Mouse (Mus musculus): ENCODE measurements around the gene Fam186b.

DNA sequence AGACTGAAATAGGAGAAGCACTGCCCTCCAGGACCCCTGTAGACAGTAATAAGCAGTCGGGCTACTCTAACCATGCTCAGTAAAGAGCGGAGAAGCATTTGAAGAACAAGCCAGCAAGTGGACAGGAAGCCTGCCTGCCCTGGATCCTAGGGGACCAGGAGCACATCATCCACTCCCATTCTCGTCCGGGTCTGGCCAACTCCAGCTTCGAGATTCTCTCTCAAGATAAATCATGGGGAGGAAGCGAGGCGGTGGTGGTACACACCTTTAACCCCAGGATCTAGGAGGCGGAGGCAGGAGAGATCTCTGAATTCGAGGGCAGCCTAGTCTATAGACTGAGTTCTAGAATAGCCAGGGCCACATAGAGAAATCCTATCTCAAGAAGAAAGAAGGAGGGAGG, 28.5 kb upstream of the Fam186b start:
- TF ChIP-seq CTCF (IDR thresholded peaks at IDR 0.05; ENCODE audit: low read depth): no peak
- no peak for TF ChIP-seq EP300 (IDR thresholded peaks at IDR 0.05; ENCODE audit: low read depth)
